Mouse (Mus musculus) ES-E14 (cell line): ENCODE measurements at regions not wholly inside any gene's neighbourhood (a gene's known extent, or its start where the extent isn't known, plus 50 kb on each side); places are given as distances from the start of the nearest gene placed in this dataset.

ENCODE experiments used
- DNase-seq: peaks from one replicate; pipeline ENCODE4 v3.0.0-alpha.2; 2013; ENCODE audit warnings: low read depth, low spot score
- H3K27ac ChIP-seq: 2 replicates; pipeline ENCODE4 v1.5.1; 2012; ENCODE audit warnings: low read depth, mild to moderate bottlenecking, low read length, moderate library complexity, mixed read lengths; ENCODE audit not compliant: poor library complexity, insufficient read depth, severe bottlenecking
- H3K36me3 ChIP-seq: 2 replicates; pipeline ENCODE4 v1.6.1; 2012; ENCODE audit warnings: mild to moderate bottlenecking, low read length, moderate library complexity, mixed read lengths; ENCODE audit not compliant: control insufficient read depth, poor library complexity, insufficient read depth, severe bottlenecking
- H3K4me1 ChIP-seq, 2 experiments: fragments of 150-350 bp in 1 of 2; sonication (generic) in 1 of 2; 2 replicates each; pipeline ENCODE4 v1.6.1; 2012; ENCODE audit warnings: low read length in 2 of 2, mild to moderate bottlenecking in 1 of 2, mixed read lengths in 1 of 2; ENCODE audit not compliant: control insufficient read depth in 2 of 2, insufficient read depth in 2 of 2, poor library complexity in 1 of 2
- H3K4me3 ChIP-seq, 2 experiments: fragments of 150-350 bp in 1 of 2; sonication (generic) in 1 of 2; 2 replicates each; pipeline ENCODE4 v1.5.1; 2012; ENCODE audit warnings: low read length in 2 of 2, low read depth in 1 of 2, mild to moderate bottlenecking in 1 of 2, mixed read lengths in 1 of 2; ENCODE audit not compliant: insufficient read depth in 1 of 2, poor library complexity in 1 of 2, severe bottlenecking in 1 of 2
- H3K9ac ChIP-seq: 2 replicates; pipeline ENCODE4 v1.6.1; 2012; ENCODE audit warnings: low read depth, mild to moderate bottlenecking, low read length, mixed read lengths; ENCODE audit not compliant: poor library complexity, insufficient read depth, severe bottlenecking
- H3K9me3 ChIP-seq: fragments of 150-350 bp; sonication (generic); 2 replicates; pipeline ENCODE4 v1.6.1; 2012; ENCODE audit warnings: low read depth, mild to moderate bottlenecking, low read length; ENCODE audit not compliant: control insufficient read depth, insufficient read depth
- CHD2 ChIP-seq: IDR thresholded peaks from 2 replicates; pipeline ENCODE4 v1.6.1; 2014; ENCODE audit warnings: mild to moderate bottlenecking, low read depth, low read length, inconsistent platforms
- HCFC1 ChIP-seq: IDR thresholded peaks from 2 replicates; pipeline ENCODE4 v1.6.1; 2012; ENCODE audit warnings: low read length, inconsistent platforms, borderline replicate concordance; ENCODE audit not compliant: insufficient read depth
- MAFK ChIP-seq: IDR thresholded peaks from 2 replicates; pipeline ENCODE4 v1.6.1; 2014; ENCODE audit warnings: mild to moderate bottlenecking, low read depth, low read length, inconsistent platforms; ENCODE audit not compliant: insufficient read depth
- ZC3H11A ChIP-seq: IDR thresholded peaks from 2 replicates; pipeline ENCODE4 v1.6.1; 2012; ENCODE audit warnings: low read depth, mild to moderate bottlenecking, inconsistent platforms, low read length, borderline replicate concordance
- ZNF384 ChIP-seq: IDR thresholded peaks from 2 replicates; pipeline ENCODE4 v1.6.1; 2012; ENCODE audit warnings: low read depth, low read length, inconsistent platforms
- in situ Hi-C, 2 experiments: fragments of 600-800 bp; cut with MboI; formaldehyde crosslinking; loops; one replicate each; pipeline ENCODE4 v1.15.1; 2025; ENCODE audit warnings: low sequenced_read_pairs in 2 of 2, inconsistent platforms in 1 of 2; ENCODE audit not compliant: unreplicated experiment in 2 of 2

DNA sequence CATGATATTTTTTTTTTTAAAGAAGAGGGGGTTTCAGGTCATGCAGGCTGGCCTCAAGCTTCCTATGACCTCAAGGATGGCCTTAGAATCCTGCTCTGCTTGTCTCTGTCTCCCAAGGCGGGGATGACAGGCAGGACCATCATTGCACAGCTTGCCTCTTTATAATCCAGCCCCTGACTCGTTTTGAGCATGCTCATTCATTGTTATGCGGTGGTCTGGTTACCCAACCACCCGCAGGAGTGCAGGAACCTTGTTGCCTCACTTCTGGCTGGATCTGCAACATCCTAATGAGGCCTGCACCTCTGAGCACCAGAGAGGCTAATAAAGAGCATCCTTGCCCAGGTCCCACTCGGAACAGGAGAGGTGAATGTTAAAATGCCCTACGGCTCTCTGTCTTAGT lies 63.4 kb downstream of the Irf2bpl start:
- Histone ChIP-seq H3K9ac (no peak overlapping the region), H3K9me3 (no peaks in the 10 kb centered on the region), H3K27ac (no peak overlapping the region), H3K4me1 (peaks cover 10 to 35% of the 10 kb centered on the region in 2 experiments), H3K36me3 (no peaks in the 10 kb centered on the region), H3K4me3 (no peak overlapping the region)
- in situ Hi-C loops, result no loop called here
- DNase-seq, result no peak
- TF ChIP-seq ZNF384, result no peak
- no peak for TF ChIP-seq MAFK
- TF ChIP-seq ZC3H11A, result no peak
- TF ChIP-seq CHD2, result no peak
- TF ChIP-seq HCFC1, result no peak

DNA sequence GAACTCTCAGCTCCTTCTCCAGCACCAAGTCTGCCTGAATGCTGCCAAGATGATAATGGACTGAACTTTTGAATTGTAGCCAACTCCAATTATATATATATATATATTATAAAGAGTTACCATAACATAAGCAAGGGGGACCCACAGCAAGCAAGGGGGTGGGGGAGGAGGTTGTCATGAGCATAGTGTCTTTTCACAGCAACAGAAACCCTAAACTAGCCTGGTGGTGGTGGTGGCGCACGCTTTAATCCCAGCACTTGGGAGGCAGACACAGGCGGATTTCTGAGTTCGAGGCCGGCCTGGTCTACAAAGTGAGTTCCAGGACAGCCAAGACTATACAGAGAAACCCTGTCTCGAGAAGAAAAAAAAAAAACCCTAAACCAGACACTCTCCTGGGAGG lies 65.0 kb downstream of the Irf2bpl start:
- TF ChIP-seq MAFK (no peak), ZNF384 (no peak), ZC3H11A (no peak)
- no peak overlapping the region for H3K9ac ChIP-seq
- in situ Hi-C loops, result no loop called here
- H3K27ac ChIP-seq, result no peak overlapping the region
- no peaks in the 10 kb centered on the region for H3K36me3 ChIP-seq
- no peaks in the 10 kb centered on the region for H3K9me3 ChIP-seq
- no peak overlapping the region for H3K4me3 ChIP-seq
- H3K4me1 ChIP-seq, result peaks cover 8 to 37% of the 10 kb centered on the region in 2 experiments; a peak in 3 of 4 replicates
- DNase-seq, result no peak

DNA sequence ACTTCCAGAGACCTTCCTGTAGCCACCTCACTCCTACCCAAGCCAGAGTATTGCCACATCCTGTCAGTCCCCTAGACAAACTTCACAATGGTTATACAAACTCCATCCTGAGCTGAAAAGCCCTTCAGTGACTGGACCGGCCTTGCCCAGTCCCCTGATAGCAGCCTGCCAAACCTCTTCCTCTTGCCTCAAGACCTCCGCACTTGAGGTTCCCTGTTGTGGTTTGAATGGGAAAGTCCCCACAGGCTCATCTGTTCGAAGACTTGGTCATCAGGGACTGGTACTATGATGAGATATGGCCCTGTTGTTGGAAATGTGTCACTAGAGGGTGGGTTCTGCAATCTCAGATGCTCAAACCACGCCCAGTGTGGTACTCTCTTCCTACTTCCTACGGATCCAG lies 65.4 kb downstream of the Irf2bpl start:
- H3K4me1 ChIP-seq, result peaks cover 6 to 37% of the 10 kb centered on the region in 2 experiments; a peak in 3 of 4 replicates
- no peaks in the 10 kb centered on the region for H3K36me3 ChIP-seq
- H3K9ac ChIP-seq, result no peak overlapping the region
- in situ Hi-C loops, result no loop called here
- DNase-seq, result no peak
- TF ChIP-seq ZC3H11A (no peak), HCFC1 (no peak), CHD2 (no peak), MAFK (no peak), ZNF384 (no peak)
- no peaks in the 10 kb centered on the region for H3K9me3 ChIP-seq
- H3K4me3 ChIP-seq, result no peak overlapping the region
- H3K27ac ChIP-seq, result no peak overlapping the region

DNA sequence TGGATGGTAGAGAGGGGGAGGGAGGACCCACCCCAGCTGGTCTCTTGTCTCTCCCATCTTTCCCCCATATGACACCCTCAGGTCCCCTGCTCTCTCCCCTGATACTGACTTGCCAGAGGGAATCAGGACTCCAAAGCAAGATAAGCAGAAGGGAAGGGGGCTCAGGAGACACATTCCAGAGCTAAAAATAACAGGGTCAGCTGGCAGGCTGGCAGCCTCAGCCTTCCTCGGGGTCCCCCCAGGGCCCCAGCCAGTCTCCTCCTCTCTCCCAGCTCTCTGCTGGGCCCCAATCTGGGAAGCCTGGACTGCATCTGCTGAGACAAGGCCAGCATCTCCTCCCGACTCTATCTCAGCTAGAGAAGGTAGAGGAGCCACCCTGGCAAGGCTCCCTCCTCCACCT lies 66.4 kb downstream of the Irf2bpl start:
- no peak for DNase-seq
- H3K36me3 ChIP-seq, result no peaks in the 10 kb centered on the region
- H3K9me3 ChIP-seq, result no peaks in the 10 kb centered on the region
- H3K9ac ChIP-seq, result no peak overlapping the region
- no peak overlapping the region for H3K4me3 ChIP-seq
- no peak for TF ChIP-seq MAFK
- TF ChIP-seq HCFC1, result no peak
- no peak for TF ChIP-seq CHD2
- no peak for TF ChIP-seq ZC3H11A
- TF ChIP-seq ZNF384, result no peak
- in situ Hi-C loops, result no loop called here
- no peak overlapping the region for H3K27ac ChIP-seq
- peaks cover 6 to 37% of the 10 kb centered on the region in 2 experiments; a peak in 3 of 4 replicates for H3K4me1 ChIP-seq

DNA sequence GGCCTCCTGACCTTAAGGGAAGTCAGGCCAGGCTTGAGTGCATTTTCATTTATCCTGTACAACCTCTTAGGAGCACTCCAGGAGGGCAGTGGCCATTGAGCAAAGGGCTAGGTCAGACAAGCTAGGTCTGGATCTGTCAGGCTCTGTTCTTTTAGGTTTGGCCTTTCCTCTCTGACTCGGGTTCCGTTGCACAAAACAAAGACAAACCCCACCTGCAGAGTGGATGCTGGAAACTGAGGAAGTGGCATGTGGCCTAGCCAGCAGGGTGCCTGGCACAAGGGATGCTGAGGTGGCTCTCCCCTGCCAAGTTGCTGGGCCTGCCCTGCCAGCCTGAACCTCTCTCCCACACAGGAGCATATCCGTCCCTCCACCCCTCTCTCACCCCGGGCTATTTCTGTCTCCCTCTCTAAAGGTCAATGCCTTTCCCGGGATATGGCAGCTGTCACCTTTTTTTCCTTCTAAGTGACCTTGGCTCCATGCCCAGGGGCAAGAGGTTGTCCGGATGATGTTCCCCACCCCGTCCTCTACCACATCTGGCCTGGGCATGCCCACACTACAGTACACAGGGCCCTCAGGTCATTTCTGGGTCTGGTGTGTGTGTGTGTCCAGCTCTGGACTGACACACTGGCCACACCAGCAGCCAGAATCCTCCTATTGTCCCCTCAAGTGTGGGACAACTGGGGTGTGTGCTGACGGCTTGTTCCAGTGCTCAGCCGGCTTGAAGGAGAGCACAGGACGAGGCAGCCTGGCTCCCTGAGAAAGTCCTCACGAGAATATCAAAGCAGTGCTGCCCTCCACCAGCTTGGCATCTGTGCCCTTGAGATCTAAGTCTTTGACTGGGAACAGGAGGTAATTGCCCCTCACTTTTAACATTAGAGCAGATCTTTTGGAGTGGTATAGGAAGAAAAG lies 67.6 kb downstream of the Irf2bpl start:
- in situ Hi-C loops, result no loop called here
- peak overlapping the region; percentile 77 for H3K27ac ChIP-seq
- H3K4me1 ChIP-seq, result peaks cover 6 to 35% of the 10 kb centered on the region in 2 experiments; a peak in 3 of 4 replicates
- H3K36me3 ChIP-seq, result no peaks in the 10 kb centered on the region
- no peak overlapping the region for H3K9ac ChIP-seq
- DNase-seq, result no peak
- H3K4me3 ChIP-seq, result no peak overlapping the region
- no peaks in the 10 kb centered on the region for H3K9me3 ChIP-seq
- TF ChIP-seq ZNF384, result no peak
- TF ChIP-seq HCFC1, result no peak
- no peak for TF ChIP-seq CHD2
- no peak for TF ChIP-seq MAFK
- no peak for TF ChIP-seq ZC3H11A
